Mouse (Mus musculus) intestine, embryonic 16.5 days (tissue): ENCODE data around the gene Fthl17a. TPM values are rescaled to one million over a fixed set of nuclear protein-coding genes. Genes with fewer than 3 reads are reported as not detected.
A peak's percentile ranks its signal among the peaks of the same experiment; 100 is the strongest.

Experiments
- ATAC-seq: fragments of 200-750 bp; cut with Nextera tagmentation; 2 replicates; pipeline ENCODE4 v1.8.0; 2017; ENCODE audit warnings: moderate TSS enrichment, moderate library complexity
- H3K27ac ChIP-seq: fragments of 300-500 bp; sonication (generic); 2 replicates; pipeline ENCODE4 v1.5.1; 2014; ENCODE audit warnings: mild to moderate bottlenecking, low read length
- H3K27me3 ChIP-seq: fragments of 300-500 bp; sonication (generic); replicated peaks from 2 replicates; pipeline ENCODE4 v1.6.1; 2014; ENCODE audit warnings: low read length, control low read depth, mixed read lengths; ENCODE audit not compliant: control insufficient read depth, insufficient read depth
- H3K36me3 ChIP-seq: fragments of 300-500 bp; sonication (generic); 2 replicates; pipeline ENCODE4 v1.6.1; 2014; ENCODE audit warnings: low read length, control low read depth; ENCODE audit not compliant: control insufficient read depth, insufficient read depth
- H3K4me1 ChIP-seq: fragments of 300-500 bp; sonication (generic); 2 replicates; pipeline ENCODE4 v1.6.1; 2014; ENCODE audit warnings: low read length, control low read depth, mixed read lengths; ENCODE audit not compliant: control insufficient read depth, insufficient read depth
- H3K4me2 ChIP-seq: fragments of 300-500 bp; sonication (generic); 2 replicates; pipeline ENCODE4 v1.6.1; 2014; ENCODE audit warnings: low read depth, low read length, control low read depth
- H3K4me3 ChIP-seq: fragments of 300-500 bp; sonication (generic); 2 replicates; pipeline ENCODE4 v1.5.1; 2014; ENCODE audit warnings: mild to moderate bottlenecking, low read length
- H3K9ac ChIP-seq: fragments of 300-500 bp; sonication (generic); 2 replicates; pipeline ENCODE4 v1.6.1; 2014; ENCODE audit warnings: low read depth, low read length
- H3K9me3 ChIP-seq: fragments of 300-500 bp; sonication (generic); 2 replicates; pipeline ENCODE4 v1.6.1; 2016; ENCODE audit warnings: low read length, control low read depth; ENCODE audit not compliant: control insufficient read depth
- WGBS: fragments of 180-500 bp; shearing (Covaris S2); extraction: QIAGEN DNeasy Blood & Tissue Kit; methylation state at CpG from one replicate; pipeline ENCODE4 v1.1.7; 2014; 5-methylcytosine and 5-hydroxymethylcytosine counted together
- polyA plus RNA-seq: library from polyadenylated mRNA; unstranded; fragments of >200 nt; fragmentation: Nextera tagmentation; extraction: Ambion mirVana; gene quantifications from 2 replicates; pipeline ENCODE4 v1.2.1, GENCODE M21; 2015

Gene Fthl17a
- not detected in 2 replicates for polyA plus RNA-seq

- Histone ChIP-seq H3K36me3 (no peaks in the 10 kb centered on the region), H3K27me3 (no peaks in the 10 kb centered on the region), H3K9me3 (no peaks in the 10 kb centered on the region), H3K4me3 (no peak within 1 kb of the TSS), H3K27ac (no peak within 1 kb of the TSS), H3K4me1 (no peaks in the 10 kb centered on the region), H3K4me2 (no peak within 1 kb of the TSS), H3K9ac (no peak within 1 kb of the TSS)
- ATAC-seq: no peak
- whole genome bisulfite sequencing: 91% methylated on average over 2 of the region's 2 CpGs
Measured at GRCm38 (mm10) chrX:85249379-85249778, at the start of gene Fthl17a. Gene Fthl17a (plus strand): TSS chrX:85249679.

GRCm38 (mm10) chrX:85207001-85207400 lies 42.5 kb upstream of the Fthl17a start:
- Histone ChIP-seq H3K4me3 (no peak overlapping the region), H3K9ac (no peak overlapping the region), H3K9me3 (no peaks in the 10 kb centered on the region), H3K27me3 (no peaks in the 10 kb centered on the region), H3K4me2 (no peak overlapping the region), H3K27ac (no peak overlapping the region), H3K4me1 (no peaks in the 10 kb centered on the region), H3K36me3 (no peaks in the 10 kb centered on the region)
- WGBS: 89% methylated on average over 2 of the region's 2 CpGs
- ATAC-seq: no peak

- Histone ChIP-seq H3K9ac (no peak overlapping the region), H3K36me3 (no peaks in the 10 kb centered on the region), H3K27ac (no peak overlapping the region), H3K4me3 (no peak overlapping the region), H3K4me2 (no peak overlapping the region), H3K4me1 (no peaks in the 10 kb centered on the region), H3K27me3 (no peaks in the 10 kb centered on the region), H3K9me3 (no peaks in the 10 kb centered on the region)
- no peak for ATAC-seq
Measured at GRCm38 (mm10) chrX:85226883-85227282, 22.6 kb upstream of the Fthl17a start.

- H3K4me3 ChIP-seq: no peak overlapping the region
- H3K9ac ChIP-seq: no peak overlapping the region
- ATAC-seq: peak; percentile 92
- no peaks in the 10 kb centered on the region for H3K4me1 ChIP-seq
- 45% methylated on average over 8 of the region's 8 CpGs for WGBS
- H3K9me3 ChIP-seq: no peaks in the 10 kb centered on the region
- H3K36me3 ChIP-seq: no peaks in the 10 kb centered on the region
- H3K27me3 ChIP-seq: no peaks in the 10 kb centered on the region
- no peak overlapping the region; the same call in 1 of the 2 replicates for H3K27ac ChIP-seq
- 0 out of 2 replicates have a peak overlapping the region, but pooled peaks have one; percentile 19 for H3K4me2 ChIP-seq
Measured at GRCm38 (mm10) chrX:85271821-85272220, 22.3 kb downstream of the Fthl17a start.

- 43% methylated on average over 6 of the region's 6 CpGs for WGBS
- Histone ChIP-seq H3K27ac (no peak overlapping the region; the same call in 1 of the 2 replicates), H3K27me3 (no peaks in the 10 kb centered on the region), H3K36me3 (no peaks in the 10 kb centered on the region), H3K9me3 (no peaks in the 10 kb centered on the region), H3K4me3 (no peak overlapping the region), H3K4me2 (0 out of 2 replicates have a peak overlapping the region, but pooled peaks have one; percentile 19), H3K9ac (no peak overlapping the region), H3K4me1 (no peaks in the 10 kb centered on the region)
- peak; percentile 93 for ATAC-seq
Measured at GRCm38 (mm10) chrX:85272296-85272695, 22.8 kb downstream of the Fthl17a start.

- H3K4me2 ChIP-seq: no peak overlapping the region
- 87% methylated on average over 1 of the region's 1 CpGs for WGBS
- H3K27ac ChIP-seq: no peak overlapping the region
- no peak for ATAC-seq
- H3K9ac ChIP-seq: no peak overlapping the region
- H3K4me3 ChIP-seq: no peak overlapping the region
- no peaks in the 10 kb centered on the region for H3K4me1 ChIP-seq
- no peaks in the 10 kb centered on the region for H3K27me3 ChIP-seq
- no peaks in the 10 kb centered on the region for H3K36me3 ChIP-seq
- no peaks in the 10 kb centered on the region for H3K9me3 ChIP-seq
Measured at GRCm38 (mm10) chrX:85289846-85290245, 40.4 kb downstream of the Fthl17a start.

GRCm38 (mm10) chrX:85292781-85293180 lies 43.3 kb downstream of the Fthl17a start:
- no peak overlapping the region for H3K4me2 ChIP-seq
- no peaks in the 10 kb centered on the region for H3K36me3 ChIP-seq
- 66% methylated on average over 5 of the region's 5 CpGs for WGBS

GRCm38 (mm10) chrX:85294001-85294400 lies 44.5 kb downstream of the Fthl17a start:
- 59% methylated on average over 3 of the region's 3 CpGs for WGBS
- H3K4me3 ChIP-seq: no peak overlapping the region
- H3K4me2 ChIP-seq: no peak overlapping the region
- no peak overlapping the region for H3K27ac ChIP-seq
- H3K9ac ChIP-seq: no peak overlapping the region
- ATAC-seq: no peak
- H3K36me3 ChIP-seq: no peaks in the 10 kb centered on the region
- no peaks in the 10 kb centered on the region for H3K27me3 ChIP-seq
- no peaks in the 10 kb centered on the region for H3K4me1 ChIP-seq
- no peaks in the 10 kb centered on the region for H3K9me3 ChIP-seq

More at GRCm38 (mm10) chrX:85292781-85293180, 43.3 kb downstream of the Fthl17a start:
- H3K27me3 ChIP-seq: no peaks in the 10 kb centered on the region
- H3K4me1 ChIP-seq: no peaks in the 10 kb centered on the region
- no peaks in the 10 kb centered on the region for H3K9me3 ChIP-seq
- no peak for ATAC-seq
- H3K9ac ChIP-seq: no peak overlapping the region
- no peak overlapping the region for H3K4me3 ChIP-seq
- no peak overlapping the region for H3K27ac ChIP-seq

GRCm38 (mm10) chrX:85304674-85305073 lies 55.2 kb downstream of the Fthl17a start:
- Histone ChIP-seq H3K4me3 (no peak overlapping the region), H3K9me3 (no peaks in the 10 kb centered on the region), H3K4me2 (no peak overlapping the region), H3K4me1 (no peaks in the 10 kb centered on the region), H3K27ac (no peak overlapping the region), H3K36me3 (no peaks in the 10 kb centered on the region), H3K9ac (no peak overlapping the region), H3K27me3 (no peaks in the 10 kb centered on the region)
- 76% methylated on average over 4 of the region's 4 CpGs for WGBS
- ATAC-seq: peak; percentile 77

- no peak overlapping the region for H3K4me2 ChIP-seq
- no peaks in the 10 kb centered on the region for H3K27me3 ChIP-seq
- no peaks in the 10 kb centered on the region for H3K36me3 ChIP-seq
- H3K4me3 ChIP-seq: no peak overlapping the region
- WGBS: 75% methylated on average over 4 of the region's 4 CpGs
- H3K27ac ChIP-seq: no peak overlapping the region
- H3K9me3 ChIP-seq: no peaks in the 10 kb centered on the region
- ATAC-seq: no peak
- H3K4me1 ChIP-seq: no peaks in the 10 kb centered on the region
- H3K9ac ChIP-seq: no peak overlapping the region
Measured at GRCm38 (mm10) chrX:85318576-85318975, 69.1 kb downstream of the Fthl17a start.
